Mouse (Mus musculus): ENCODE measurements around the gene Cep57l1. TPM values are rescaled to one million over a fixed set of nuclear protein-coding genes. Genes with fewer than 3 reads are reported as not detected.

Gene Cep57l1
- polyA plus RNA-seq, 1 experiment from 2014 or later, result 24.8 TPM

DNA sequence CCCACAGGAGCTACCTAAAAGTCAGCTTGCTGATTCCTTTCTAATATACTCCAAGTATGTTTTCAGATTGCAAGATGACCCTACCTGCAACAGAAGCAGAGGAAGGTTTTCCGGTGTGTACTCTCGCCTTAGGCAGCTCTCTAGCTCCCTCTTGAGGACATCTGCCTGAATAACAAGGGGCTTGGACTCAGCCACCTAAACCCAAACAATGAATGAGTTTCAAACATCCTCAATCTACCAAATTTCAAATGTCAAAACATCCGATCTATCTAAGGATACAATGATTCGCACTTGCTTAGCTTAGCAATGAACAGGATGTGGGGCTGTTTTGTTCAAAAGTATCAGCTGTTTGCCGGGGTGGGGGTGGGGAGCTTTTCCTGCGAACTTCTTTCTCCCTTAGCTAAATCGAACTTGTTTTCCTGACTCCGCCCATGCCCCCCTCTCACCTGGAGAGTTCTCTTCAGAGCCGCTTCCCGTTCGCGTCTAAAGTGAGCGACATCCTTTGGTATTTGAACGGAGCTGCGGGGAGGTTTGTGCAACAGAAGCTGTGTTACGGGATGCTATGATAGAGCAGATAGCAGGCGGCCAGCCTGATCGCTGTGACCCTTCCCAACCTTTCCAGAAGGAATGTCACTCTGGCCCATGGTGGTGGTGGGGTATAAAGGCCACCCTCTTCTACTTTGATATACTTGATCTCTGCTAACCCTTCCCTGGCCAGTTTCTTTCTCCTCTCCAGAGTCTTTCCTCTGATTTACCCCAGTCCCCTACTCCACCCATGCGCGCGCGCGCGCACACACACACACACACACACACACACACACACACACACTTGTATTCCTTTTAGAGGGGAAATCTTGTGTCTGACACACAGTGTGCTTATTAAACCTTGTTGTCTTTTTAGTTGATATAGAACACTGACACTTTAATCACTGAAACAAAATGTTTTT lies 119.5 kb downstream of the Cep57l1 start:
- Histone ChIP-seq H3K4me3 (replicated peaks) (peak overlapping the region; percentile 49), H3K9ac (peak overlapping the region; percentile 29), H3K27me3 (no peaks in the 10 kb centered on the region), H3K27ac (no peak overlapping the region), H3K4me2 (peak overlapping the region; percentile 83), H3K36me3 (no peaks in the 10 kb centered on the region), H3K4me1 (peaks cover 9% of the 10 kb centered on the region), H3K9me3 (replicated peaks) (no peaks in the 10 kb centered on the region)
- WGBS, result 22% methylated on average over 24 of the region's 24 CpGs
- ATAC-seq (replicated peaks; ENCODE audit: low FRiP score), result peak; percentile 49; the same call in 1 of the 2 replicates

DNA sequence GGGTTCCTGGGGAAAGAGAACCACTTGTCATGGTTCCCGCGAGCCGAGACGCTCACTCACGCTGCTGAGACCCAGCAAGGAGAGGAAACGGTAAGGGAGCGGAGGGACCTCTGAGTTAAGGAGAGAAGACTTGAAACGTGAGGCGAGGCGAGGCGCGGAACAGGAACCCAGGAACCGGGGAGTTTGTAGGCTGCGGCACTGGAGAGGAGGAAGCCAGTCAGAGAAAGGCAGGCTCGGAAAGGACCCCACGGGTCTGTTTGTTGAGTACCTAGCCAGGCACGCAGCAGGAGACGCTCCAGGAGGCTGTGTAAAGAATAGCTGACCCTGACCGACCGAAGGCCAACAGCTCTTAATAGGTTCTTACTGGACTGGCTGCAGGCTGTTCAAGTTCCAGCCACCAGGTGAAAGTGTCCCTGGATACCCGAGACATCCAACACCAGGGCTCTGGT lies 125.1 kb downstream of the Cep57l1 start:
- Histone ChIP-seq H3K9me3 (replicated peaks) (no peaks in the 10 kb centered on the region), H3K4me1 (peaks cover 6% of the 10 kb centered on the region), H3K4me2 (peak overlapping the region; percentile 54), H3K36me3 (no peaks in the 10 kb centered on the region), H3K9ac (no peak overlapping the region), H3K27me3 (0 out of 2 replicates have a peak, but pooled peaks cover 4% of the 10 kb centered on the region), H3K27ac (no peak overlapping the region), H3K4me3 (replicated peaks) (peak overlapping the region; percentile 27)
- under 1% methylated on average over 21 of the region's 21 CpGs for whole genome bisulfite sequencing
- ATAC-seq (replicated peaks; ENCODE audit: low FRiP score), result peak; percentile 74

DNA sequence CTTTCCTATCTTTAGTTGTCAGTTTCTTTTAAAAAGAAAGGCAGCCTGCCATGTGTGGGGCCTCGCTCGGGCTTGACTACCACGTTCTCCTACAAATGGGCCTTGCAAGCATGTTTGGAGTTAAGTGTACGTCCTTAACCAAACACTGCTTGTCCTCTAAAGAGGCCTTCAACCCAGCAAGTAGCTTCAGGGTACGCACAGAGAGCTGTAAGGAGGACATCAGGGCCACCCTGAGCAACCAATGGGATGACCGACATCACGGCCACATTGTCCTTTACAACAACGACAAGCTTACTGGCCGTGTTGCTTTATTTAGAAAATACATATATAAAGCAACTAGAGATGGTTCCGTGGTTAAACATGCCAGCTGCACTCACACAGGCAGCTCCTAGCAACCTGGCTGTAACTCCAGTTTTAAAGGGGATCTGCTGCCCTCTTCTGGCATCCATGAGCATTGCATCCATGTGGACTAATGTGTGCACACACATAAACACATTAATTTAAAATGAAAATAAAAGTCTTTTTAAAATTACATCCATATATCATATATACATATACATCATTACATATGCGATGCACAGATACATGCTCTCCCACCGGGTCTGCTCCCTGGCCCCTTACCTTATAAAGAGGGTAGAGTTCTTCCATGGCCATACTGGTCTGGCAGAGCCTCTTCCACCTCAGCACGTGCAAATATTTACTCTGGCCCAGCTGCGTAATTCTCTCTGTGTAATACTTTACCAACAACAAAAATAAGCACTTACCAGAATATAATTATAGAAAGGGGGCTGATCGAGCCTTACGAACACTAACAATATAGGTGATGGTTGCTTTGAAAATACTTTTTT lies 126.9 kb downstream of the Cep57l1 start:
- Histone ChIP-seq H3K4me1 (peaks cover 15% of the 10 kb centered on the region), H3K4me2 (no peak overlapping the region), H3K27ac (no peak overlapping the region), H3K27me3 (0 out of 2 replicates have a peak, but pooled peaks cover 4% of the 10 kb centered on the region), H3K36me3 (no peaks in the 10 kb centered on the region), H3K4me3 (replicated peaks) (no peak overlapping the region), H3K9me3 (replicated peaks) (no peaks in the 10 kb centered on the region), H3K9ac (no peak overlapping the region)
- ATAC-seq (replicated peaks; ENCODE audit: low FRiP score), result no peak
- 45% methylated on average over 16 of the region's 16 CpGs for WGBS

DNA sequence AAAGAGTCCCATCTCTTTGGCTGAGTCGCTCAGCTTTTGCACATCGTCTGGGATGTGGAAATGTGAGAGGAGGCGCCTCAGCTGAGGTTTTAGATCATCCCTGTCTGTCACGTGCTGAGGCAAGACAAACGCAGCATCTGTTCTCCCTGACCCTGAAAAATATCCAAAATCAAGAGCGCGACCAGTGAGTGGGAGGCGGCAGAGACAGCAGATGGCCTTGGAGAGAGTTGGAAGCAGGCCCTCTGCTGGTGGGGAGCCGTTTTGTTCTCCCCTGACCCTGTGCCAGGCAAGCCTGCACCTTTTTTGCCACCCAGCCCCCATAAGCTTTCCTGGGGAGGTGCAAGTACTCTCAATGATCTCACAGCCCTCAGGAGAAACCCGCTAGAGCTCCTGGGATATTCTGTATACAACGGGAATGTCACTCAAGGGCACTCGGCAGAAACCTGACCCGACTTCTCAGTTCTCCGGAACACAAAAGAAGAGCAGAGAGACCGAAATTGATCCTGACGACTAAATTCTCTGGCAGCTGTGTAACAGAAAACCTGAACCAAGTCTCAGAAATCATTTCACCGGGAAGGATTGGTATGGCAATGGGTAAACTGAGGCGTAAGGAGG lies 130.8 kb downstream of the Cep57l1 start:
- H3K9ac ChIP-seq, result no peak overlapping the region
- H3K36me3 ChIP-seq, result no peaks in the 10 kb centered on the region
- 17% methylated on average over 18 of the region's 18 CpGs for WGBS
- H3K27ac ChIP-seq, result peak overlapping the region; percentile 14
- no peaks in the 10 kb centered on the region for H3K9me3 ChIP-seq (replicated peaks)
- H3K4me1 ChIP-seq, result peaks cover 17% of the 10 kb centered on the region
- peak overlapping the region; percentile 17 for H3K4me3 ChIP-seq (replicated peaks)
- peak; percentile 57; the same call in 1 of the 2 replicates for ATAC-seq (replicated peaks; ENCODE audit: low FRiP score)
- peak overlapping the region; percentile 47 for H3K4me2 ChIP-seq
- H3K27me3 ChIP-seq, result 0 out of 2 replicates have a peak, but pooled peaks cover 2% of the 10 kb centered on the region

DNA sequence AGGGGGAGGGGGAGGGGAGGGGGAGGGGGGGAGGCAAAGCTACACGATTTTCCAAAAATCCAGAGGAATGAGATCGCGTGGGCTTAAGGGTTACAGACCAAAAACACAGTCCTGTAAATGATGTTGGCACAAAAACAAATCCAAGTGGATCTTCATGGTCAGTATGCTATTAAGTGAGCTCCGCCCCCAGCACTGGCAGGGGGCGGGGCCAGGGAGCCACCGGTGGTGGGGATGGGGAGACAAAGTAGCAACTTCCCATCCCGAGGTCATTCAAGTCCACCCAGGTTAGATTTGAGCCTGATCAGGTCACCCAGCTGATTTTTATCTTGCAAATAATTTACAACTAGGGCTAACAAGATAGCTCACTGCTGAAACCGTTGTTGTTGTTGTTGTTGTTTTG lies 132.3 kb downstream of the Cep57l1 start:
- no peak for ATAC-seq (replicated peaks; ENCODE audit: low FRiP score)
- Histone ChIP-seq H3K27me3 (no peaks in the 10 kb centered on the region), H3K27ac (no peak overlapping the region), H3K9me3 (replicated peaks) (no peaks in the 10 kb centered on the region), H3K4me1 (peaks cover 17% of the 10 kb centered on the region), H3K9ac (no peak overlapping the region), H3K4me3 (replicated peaks) (no peak overlapping the region), H3K4me2 (no peak overlapping the region), H3K36me3 (no peaks in the 10 kb centered on the region)
- 61% methylated on average over 8 of the region's 8 CpGs for WGBS

DNA sequence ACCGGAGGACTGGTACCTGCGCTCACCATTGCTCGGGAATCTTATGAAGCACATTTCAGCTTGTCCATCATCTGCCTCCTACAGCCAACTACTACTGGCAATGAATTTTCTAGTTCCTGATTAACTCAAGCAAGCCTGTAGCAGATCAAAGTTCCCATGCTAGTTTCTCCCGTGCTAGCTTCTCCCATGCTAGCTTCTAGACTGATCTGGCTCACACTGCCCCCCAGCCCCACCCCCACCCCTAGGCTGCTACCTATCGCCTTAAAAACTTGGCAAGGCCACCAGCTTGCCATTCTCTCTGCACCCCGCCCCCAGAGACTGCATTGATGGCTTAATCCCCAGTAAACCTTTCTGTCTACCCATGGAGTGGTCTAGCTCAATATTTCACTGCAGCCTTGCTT lies 133.0 kb downstream of the Cep57l1 start:
- Histone ChIP-seq H3K27ac (no peak overlapping the region), H3K9me3 (replicated peaks) (no peaks in the 10 kb centered on the region), H3K4me3 (replicated peaks) (no peak overlapping the region), H3K36me3 (no peaks in the 10 kb centered on the region), H3K27me3 (no peaks in the 10 kb centered on the region), H3K4me2 (no peak overlapping the region), H3K4me1 (peaks cover 17% of the 10 kb centered on the region), H3K9ac (no peak overlapping the region)
- ATAC-seq (replicated peaks; ENCODE audit: low FRiP score), result no peak
- WGBS, result 76% methylated on average over 6 of the region's 6 CpGs

DNA sequence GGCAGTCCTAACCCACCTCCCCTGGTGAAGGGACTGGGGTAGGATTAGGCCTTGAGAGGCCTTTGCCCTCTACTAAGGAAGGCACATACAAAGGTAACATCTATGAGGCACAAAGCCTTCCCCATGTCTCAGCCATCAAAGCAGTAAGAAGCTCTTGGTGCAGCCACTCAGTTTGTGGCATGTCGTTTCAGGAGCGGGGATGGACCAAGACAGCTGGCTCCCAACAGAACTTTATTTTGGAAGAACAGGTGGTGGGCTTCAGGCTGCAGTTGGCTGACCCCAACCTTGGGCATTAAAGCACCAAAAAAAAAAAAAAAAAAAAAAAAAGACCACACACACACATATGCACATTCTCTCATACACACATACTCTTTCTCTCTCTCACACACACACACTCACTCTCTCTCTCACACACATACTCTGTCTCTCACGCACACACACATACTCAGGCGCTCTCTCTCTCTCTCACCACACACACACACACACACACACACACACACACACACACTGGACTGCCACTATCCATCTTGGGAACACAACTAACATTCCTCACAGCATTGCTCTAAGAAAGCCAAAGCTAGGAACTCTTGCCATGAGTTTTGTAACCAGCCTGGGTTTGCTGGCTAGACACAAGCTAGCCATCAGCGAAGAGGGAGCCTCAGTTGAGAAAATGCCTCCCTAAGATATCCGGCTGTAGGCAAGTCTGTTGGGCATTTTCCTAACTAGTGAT lies 133.7 kb downstream of the Cep57l1 start:
- Histone ChIP-seq H3K4me3 (replicated peaks) (no peak overlapping the region), H3K9me3 (replicated peaks) (no peaks in the 10 kb centered on the region), H3K4me1 (peaks cover 17% of the 10 kb centered on the region), H3K9ac (no peak overlapping the region), H3K4me2 (no peak overlapping the region), H3K27ac (no peak overlapping the region), H3K36me3 (no peaks in the 10 kb centered on the region), H3K27me3 (no peaks in the 10 kb centered on the region)
- WGBS, result 71% methylated on average over 6 of the region's 6 CpGs
- ATAC-seq (replicated peaks; ENCODE audit: low FRiP score), result no peak

DNA sequence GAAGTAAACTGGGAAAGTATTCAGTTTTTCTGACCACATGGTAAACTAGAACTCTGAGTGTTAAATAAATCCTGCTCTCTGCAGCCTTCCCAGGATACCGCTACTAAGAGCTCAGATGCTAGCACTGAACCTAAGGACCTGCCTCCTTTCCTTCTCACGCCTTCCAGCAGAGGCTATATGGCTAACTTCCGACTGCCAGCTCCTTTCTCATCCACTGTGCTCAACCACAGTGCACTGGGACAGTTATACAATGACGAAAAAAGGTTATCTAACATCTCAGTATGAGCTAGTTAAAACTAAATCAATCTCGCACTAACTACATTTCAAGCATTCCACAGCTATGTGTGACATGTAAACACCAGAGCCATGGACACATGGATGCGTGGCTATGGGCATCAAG lies 134.4 kb downstream of the Cep57l1 start:
- H3K27ac ChIP-seq, result no peak overlapping the region
- no peak for ATAC-seq (replicated peaks; ENCODE audit: low FRiP score)
- H3K27me3 ChIP-seq, result no peaks in the 10 kb centered on the region
- H3K9ac ChIP-seq, result no peak overlapping the region
- no peak overlapping the region for H3K4me2 ChIP-seq
- peaks cover 17% of the 10 kb centered on the region for H3K4me1 ChIP-seq
- H3K9me3 ChIP-seq (replicated peaks), result no peaks in the 10 kb centered on the region
- 69% methylated on average over 6 of the region's 6 CpGs for WGBS
- no peaks in the 10 kb centered on the region for H3K36me3 ChIP-seq
- H3K4me3 ChIP-seq (replicated peaks), result no peak overlapping the region

DNA sequence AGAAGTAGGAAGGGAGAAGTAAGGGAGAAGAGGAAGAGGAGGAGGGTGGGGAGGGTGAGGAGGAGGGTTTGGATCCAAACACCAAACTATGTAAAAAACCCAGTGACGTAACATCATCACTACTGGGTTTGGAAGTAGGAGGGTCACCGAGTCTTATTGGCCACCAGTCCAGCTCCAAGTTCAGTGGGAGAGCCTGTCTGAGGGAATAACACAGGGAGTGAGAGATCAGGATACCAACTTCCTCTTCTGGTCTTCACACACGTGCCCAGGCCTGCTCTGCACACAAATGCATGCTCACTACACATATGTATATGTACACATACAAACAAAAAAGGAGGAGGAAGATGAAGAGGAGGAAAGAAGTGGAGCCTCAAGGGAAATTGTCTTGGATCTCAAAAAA lies 135.3 kb downstream of the Cep57l1 start:
- Histone ChIP-seq H3K4me3 (replicated peaks) (no peak overlapping the region), H3K4me1 (peaks cover 17% of the 10 kb centered on the region), H3K27ac (no peak overlapping the region), H3K27me3 (no peaks in the 10 kb centered on the region), H3K36me3 (no peaks in the 10 kb centered on the region), H3K9me3 (replicated peaks) (no peaks in the 10 kb centered on the region), H3K9ac (no peak overlapping the region), H3K4me2 (no peak overlapping the region)
- ATAC-seq (replicated peaks; ENCODE audit: low FRiP score), result no peak
- WGBS, result 62% methylated on average over 3 of the region's 3 CpGs

DNA sequence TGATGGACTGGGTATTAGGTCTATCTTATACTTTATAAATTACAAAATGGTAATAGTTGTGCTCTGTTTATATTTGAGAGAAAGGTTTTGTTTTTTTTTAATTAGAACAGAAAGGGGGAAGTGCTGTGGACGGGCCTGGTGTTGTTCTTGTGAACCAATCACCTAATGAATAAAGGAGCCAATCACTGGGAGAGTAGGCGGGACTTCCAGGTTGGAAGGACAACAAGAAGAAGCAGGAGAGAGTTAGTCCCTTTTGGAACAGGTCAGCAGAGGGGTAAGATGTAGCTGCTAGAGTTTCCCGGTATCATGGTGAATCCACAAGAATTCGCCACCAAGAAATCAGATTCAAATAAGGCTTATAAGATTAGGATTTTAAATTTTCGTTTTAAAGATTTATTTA lies 139.5 kb downstream of the Cep57l1 start:
- Histone ChIP-seq H3K4me1 (no peaks in the 10 kb centered on the region), H3K9ac (no peak overlapping the region), H3K27ac (no peak overlapping the region), H3K4me2 (no peak overlapping the region), H3K36me3 (no peaks in the 10 kb centered on the region), H3K9me3 (replicated peaks) (no peaks in the 10 kb centered on the region), H3K27me3 (no peaks in the 10 kb centered on the region), H3K4me3 (replicated peaks) (no peak overlapping the region)
- no peak for ATAC-seq (replicated peaks; ENCODE audit: low FRiP score)
- WGBS, result 82% methylated on average over 5 of the region's 5 CpGs

Measured in kidney, embryonic 15.5 days (tissue).